Mouse (Mus musculus) cerebellum, adult 2 months (tissue): ENCODE measurements around the gene Uck1.

Experiments used
- CTCF ChIP-seq: fragments of 200-500 bp; IDR thresholded peaks from 2 replicates; pipeline ENCODE4 v1.5.1; 2011; ENCODE audit warnings: low read depth, mild to moderate bottlenecking, control low read depth, low read length, moderate library complexity, borderline replicate concordance; ENCODE audit not compliant: insufficient read depth
- POLR2A ChIP-seq: fragments of 200-500 bp; IDR thresholded peaks from 2 replicates; pipeline ENCODE4 v1.6.1; 2011; ENCODE audit warnings: low read length, control low read depth, borderline replicate concordance; ENCODE audit not compliant: insufficient read depth

DNA sequence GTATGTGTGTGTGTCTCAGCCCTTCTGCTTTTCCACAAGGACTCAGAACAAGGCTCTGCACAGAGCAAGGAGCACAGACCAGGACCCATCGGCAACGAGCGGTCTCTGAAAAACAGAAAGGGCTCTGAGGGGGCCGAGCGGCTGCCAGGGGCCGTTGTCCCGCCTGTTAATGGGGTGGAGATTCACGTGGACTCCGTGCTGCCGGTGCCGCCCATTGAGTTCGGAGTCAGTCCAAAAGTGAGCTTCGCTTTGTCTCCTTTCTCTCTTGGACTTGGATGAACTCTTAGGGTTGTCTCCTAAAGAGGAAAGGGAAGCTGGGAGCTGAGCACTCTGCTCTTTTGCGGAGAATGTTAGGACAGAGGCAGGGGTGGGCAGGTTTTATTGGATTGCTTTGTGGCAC, 40.5 kb downstream of the Uck1 start:
- TF ChIP-seq CTCF (no peak), POLR2A (no peak)
